Mouse (Mus musculus) liver, postnatal 0 days (tissue): ENCODE data around the gene Crx. TPM values are rescaled to one million over a fixed set of nuclear protein-coding genes. Genes with fewer than 3 reads are reported as not detected.

ENCODE experiments used
- ATAC-seq: fragments of 200-750 bp; cut with Nextera tagmentation; 2 replicates; pipeline ENCODE4 v1.8.0; 2017; ENCODE audit warnings: mild to moderate bottlenecking, moderate library complexity
- DNase-seq: peaks from one replicate; pipeline ENCODE4 v3.0.0-alpha.2; 2016
- H3K27ac ChIP-seq: fragments of 300-500 bp; sonication (generic); 2 replicates; pipeline ENCODE4 v1.5.1; 2014; ENCODE audit warnings: antibody characterized with exemption, moderate library complexity, mild to moderate bottlenecking, low read depth
- H3K27me3 ChIP-seq: fragments of 300-500 bp; sonication (generic); 2 replicates; pipeline ENCODE4 v1.6.1; 2014; ENCODE audit warnings: low read length, control low read depth, mixed read lengths; ENCODE audit not compliant: insufficient read depth
- H3K36me3 ChIP-seq: fragments of 300-500 bp; sonication (generic); replicated peaks from 2 replicates; pipeline ENCODE4 v1.6.1; 2014; ENCODE audit warnings: mild to moderate bottlenecking, control low read depth, low read length, moderate library complexity, mixed read lengths; ENCODE audit not compliant: insufficient read depth
- H3K4me1 ChIP-seq: fragments of 300-500 bp; sonication (generic); 2 replicates; pipeline ENCODE4 v1.6.1; 2014; ENCODE audit warnings: antibody characterized with exemption, mild to moderate bottlenecking, control low read depth; ENCODE audit not compliant: insufficient read depth
- H3K4me2 ChIP-seq: fragments of 300-500 bp; sonication (generic); 2 replicates; pipeline ENCODE4 v1.6.1; 2014; ENCODE audit warnings: low read depth, mild to moderate bottlenecking, low read length, moderate library complexity, mixed read lengths
- H3K4me3 ChIP-seq: fragments of 300-500 bp; sonication (generic); 2 replicates; pipeline ENCODE4 v1.5.1; 2014; ENCODE audit warnings: low read depth, low read length
- H3K9ac ChIP-seq: fragments of 300-500 bp; sonication (generic); replicated peaks from 2 replicates; pipeline ENCODE4 v1.6.1; 2014; ENCODE audit warnings: mild to moderate bottlenecking, moderate library complexity
- H3K9me3 ChIP-seq: fragments of 300-500 bp; sonication (generic); 2 replicates; pipeline ENCODE4 v1.6.1; 2016; ENCODE audit warnings: mild to moderate bottlenecking, control low read depth, low read length, mixed read lengths
- CTCF ChIP-seq: sonication (generic); IDR thresholded peaks from 2 replicates; pipeline ENCODE4 v1.5.1; 2016; ENCODE audit warnings: antibody characterized with exemption, low read depth
- EP300 ChIP-seq: IDR thresholded peaks from 2 replicates; pipeline ENCODE4 v1.6.1; 2016; ENCODE audit warnings: antibody characterized with exemption, low read depth, mild to moderate bottlenecking
- WGBS: fragments of 180-500 bp; shearing (Covaris S2); extraction: QIAGEN DNeasy Blood & Tissue Kit; methylation state at CpG from one replicate; pipeline ENCODE4 v1.1.7; 2014; ENCODE audit not compliant: insufficient replicate concordance; 5-methylcytosine and 5-hydroxymethylcytosine counted together
- polyA plus RNA-seq: library from polyadenylated mRNA; unstranded; fragments of >200 nt; fragmentation: Nextera tagmentation; extraction: Ambion mirVana; gene quantifications from 2 replicates; pipeline ENCODE4 v1.2.1, GENCODE M21; 2015

Crx gene
- polyA plus RNA-seq, 1 experiment from 2014 or later = not detected

GRCm38 (mm10) chr7:15910521-15910920 lies 30.8 kb upstream of the Crx start:
- H3K4me1 ChIP-seq = no peaks in the 10 kb centered on the region
- H3K4me2 ChIP-seq = no peak overlapping the region
- H3K27ac ChIP-seq = no peak overlapping the region
- H3K9ac ChIP-seq = no peak overlapping the region
- H3K27me3 ChIP-seq = no peaks in the 10 kb centered on the region
- ATAC-seq = no peak
- no peak for TF ChIP-seq CTCF
- no peak for TF ChIP-seq EP300
- DNase-seq = no peak
- WGBS = 68% methylated on average over 5 of the region's 5 CpGs
- no peaks in the 10 kb centered on the region for H3K9me3 ChIP-seq
- no peaks in the 10 kb centered on the region for H3K36me3 ChIP-seq
- H3K4me3 ChIP-seq = no peak overlapping the region

- TF ChIP-seq EP300 (no peak), CTCF (no peak)
- Histone ChIP-seq H3K36me3 (no peaks in the 10 kb centered on the region), H3K27me3 (no peaks in the 10 kb centered on the region), H3K4me1 (no peaks in the 10 kb centered on the region), H3K9ac (no peak overlapping the region), H3K27ac (no peak overlapping the region), H3K9me3 (no peaks in the 10 kb centered on the region), H3K4me3 (no peak overlapping the region), H3K4me2 (no peak overlapping the region)
- ATAC-seq = no peak
- WGBS = 67% methylated on average over 8 of the region's 8 CpGs
- no peak for DNase-seq
These were observed 28.3 kb upstream of the Crx start for GRCm38 (mm10) chr7:15907971-15908590.

GRCm38 (mm10) chr7:15906602-15907001 lies 26.8 kb upstream of the Crx start:
- Histone ChIP-seq H3K27ac (no peak overlapping the region), H3K9me3 (no peaks in the 10 kb centered on the region), H3K27me3 (no peaks in the 10 kb centered on the region), H3K9ac (no peak overlapping the region), H3K4me1 (no peaks in the 10 kb centered on the region), H3K4me2 (no peak overlapping the region), H3K36me3 (no peaks in the 10 kb centered on the region), H3K4me3 (no peak overlapping the region)
- no peak for ATAC-seq
- DNase-seq = no peak
- TF ChIP-seq CTCF (no peak), EP300 (no peak)
- WGBS = 63% methylated on average over 1 of the region's 1 CpGs

GRCm38 (mm10) chr7:15905861-15906260 lies 26.1 kb upstream of the Crx start:
- TF ChIP-seq CTCF (no peak), EP300 (no peak)
- Histone ChIP-seq H3K27ac (no peak overlapping the region), H3K4me1 (no peaks in the 10 kb centered on the region), H3K4me3 (no peak overlapping the region), H3K36me3 (no peaks in the 10 kb centered on the region), H3K9me3 (no peaks in the 10 kb centered on the region), H3K4me2 (no peak overlapping the region), H3K9ac (no peak overlapping the region), H3K27me3 (no peaks in the 10 kb centered on the region)
- DNase-seq (no peak), ATAC-seq (no peak)
- WGBS = 68% methylated on average over 7 of the region's 7 CpGs

- H3K36me3 ChIP-seq = no peaks in the 10 kb centered on the region
- H3K4me3 ChIP-seq = no peak overlapping the region
- no peak overlapping the region for H3K9ac ChIP-seq
- 63% methylated on average over 9 of the region's 9 CpGs for WGBS
- H3K9me3 ChIP-seq = no peaks in the 10 kb centered on the region
- no peak overlapping the region for H3K27ac ChIP-seq
- no peak for TF ChIP-seq CTCF
- TF ChIP-seq EP300 = no peak
- no peak overlapping the region for H3K4me2 ChIP-seq
- no peaks in the 10 kb centered on the region for H3K27me3 ChIP-seq
- H3K4me1 ChIP-seq = no peaks in the 10 kb centered on the region
- DNase-seq (no peak), ATAC-seq (no peak)
These were observed 21.7 kb upstream of the Crx start for GRCm38 (mm10) chr7:15901366-15902048.

GRCm38 (mm10) chr7:15894251-15894650 lies 14.5 kb upstream of the Crx start:
- H3K9me3 ChIP-seq = no peaks in the 10 kb centered on the region
- no peak overlapping the region for H3K9ac ChIP-seq
- no peaks in the 10 kb centered on the region for H3K36me3 ChIP-seq
- no peak overlapping the region for H3K4me3 ChIP-seq
- TF ChIP-seq EP300 = no peak
- TF ChIP-seq CTCF = no peak
- H3K27me3 ChIP-seq = no peaks in the 10 kb centered on the region
- H3K4me2 ChIP-seq = no peak overlapping the region
- H3K27ac ChIP-seq = no peak overlapping the region
- DNase-seq (no peak), ATAC-seq (no peak)
- 63% methylated on average over 1 of the region's 1 CpGs for WGBS
- H3K4me1 ChIP-seq = no peaks in the 10 kb centered on the region
